Mouse (Mus musculus): ENCODE results near the gene Aicda.

GRCm38 (mm10) chr6:122609771-122610170 lies 56.2 kb downstream of the Aicda start, which contains the start of gene Gdf3:
- TF ChIP-seq HCFC1 (IDR thresholded peaks at IDR 0.05; ENCODE audit: borderline replicate concordance, insufficient read depth, low read length) (no peak), CHD2 (IDR thresholded peaks at IDR 0.05; ENCODE audit: low read depth, low read length) (no peak), MAFK (IDR thresholded peaks at IDR 0.05; ENCODE audit: insufficient read depth, low read depth, low read length) (no peak), ZC3H11A (IDR thresholded peaks at IDR 0.05; ENCODE audit: borderline replicate concordance, low read depth, low read length) (no peak), ZNF384 (IDR thresholded peaks at IDR 0.05; ENCODE audit: low read depth, low read length) (no peak)

All from ES-E14 (cell line).